ENCODE assay signal across 9 mouse cellular contexts in the genomic region with DNA sequence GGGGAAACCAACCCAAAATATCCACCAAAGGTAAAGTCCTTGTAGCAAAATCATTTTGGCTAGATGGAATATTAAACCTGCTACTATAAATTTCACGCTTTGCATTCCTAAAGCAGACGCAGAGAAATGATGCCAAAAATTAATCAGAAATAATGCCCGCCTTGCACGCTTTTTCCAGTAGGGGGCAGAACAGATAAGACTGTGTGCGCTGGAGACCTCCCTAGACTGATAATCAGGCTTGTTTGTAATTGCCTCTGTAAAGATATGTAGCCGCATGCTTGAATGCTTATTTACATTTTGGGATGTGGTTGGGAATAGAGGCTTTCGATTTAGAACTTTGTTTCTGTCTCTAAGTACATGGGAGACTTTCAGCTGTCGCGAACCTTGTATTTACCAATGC.
DNase-seq lines count a peak whose midpoint lies in the region; ATAC-seq and TF ChIP-seq lines count a peak whose summit lies in the region.
"Had no signal": no experiment of that assay in that cellular context is flagged by ENCODE, and none has a peak within 500 bp of the region (broad histone marks: within the 10 kb centered on the region; RNA-seq: fewer than 3 reads in every experiment).

No protein-coding gene starts in this region.

- intact Hi-C loops in heart, postnatal 36 days (cut with DNase I), result loop anchor here (1.0 to 5.0 kb wide), 2 partner anchors 468 to 594 kb away; no protein-coding TSS in a partner anchor

- H3K9me3 ChIP-seq in liver, embryonic 12.5 days (replicated peaks), result no peaks in the 10 kb centered on the region
- H3K9me3 ChIP-seq: limb, embryonic 15.5 days had no signal

- 46% methylated on average over 9 of the region's 9 CpGs for WGBS in liver, adult 2 months
- 42% methylated on average over 9 of the region's 9 CpGs for WGBS in liver, embryonic 12.5 days (ENCODE audit: insufficient replicate concordance)

- no peaks in the 10 kb centered on the region for H3K36me3 ChIP-seq in liver, adult 2 months (ENCODE audit: control insufficient read depth, insufficient read depth, low read length)
- no peaks in the 10 kb centered on the region for H3K36me3 ChIP-seq in liver, embryonic 12.5 days
- H3K36me3 ChIP-seq: limb, embryonic 15.5 days had no signal

- peak; percentile 47; the same call in 1 of the 2 replicates for TF ChIP-seq CTCF in liver, adult 2 months (IDR thresholded peaks at IDR 0.05; ENCODE audit: low read depth, low read length)

- no peak overlapping the region for H3K4me2 ChIP-seq in liver, embryonic 12.5 days
- H3K4me2 ChIP-seq: limb, embryonic 15.5 days had no signal

- TF ChIP-seq POLR2A in liver, adult 2 months (IDR thresholded peaks at IDR 0.05; ENCODE audit: extremely low read depth, insufficient read depth, low read length), result no peak

- ATAC-seq in CD4-positive, CD25-positive, alpha-beta regulatory T cell, adult 4 months, result no peak
- no peak for ATAC-seq in liver, embryonic 12.5 days
- ATAC-seq in megakaryocyte progenitor cell, adult 5-6 weeks (replicated peaks; ENCODE audit: poor library complexity), result peak; percentile 71

- H3K27me3 ChIP-seq in liver, adult 2 months (ENCODE audit: control insufficient read depth, insufficient read depth, low read length), result no peaks in the 10 kb centered on the region
- peaks cover 20% of the 10 kb centered on the region for H3K27me3 ChIP-seq in liver, embryonic 12.5 days (replicated peaks)

- H3K9ac ChIP-seq in liver, adult 2 months (ENCODE audit: low read depth, low read length), result no peak overlapping the region
- no peak overlapping the region for H3K9ac ChIP-seq in liver, embryonic 12.5 days
- H3K9ac ChIP-seq: limb, embryonic 15.5 days had no signal

- H3K27ac ChIP-seq in liver, adult 2 months (replicated peaks; ENCODE audit: insufficient read depth, low read depth, low read length), result no peak overlapping the region
- H3K27ac ChIP-seq in liver, embryonic 12.5 days, result no peak overlapping the region
- H3K27ac ChIP-seq: limb, embryonic 15.5 days had no signal

- no peak overlapping the region for H3K4me3 ChIP-seq in liver, adult 2 months (ENCODE audit: insufficient read depth, low read depth, low read length)
- H3K4me3 ChIP-seq in liver, embryonic 12.5 days, result no peak overlapping the region
- H3K4me3 ChIP-seq: limb, embryonic 15.5 days had no signal

- H3K79me2 ChIP-seq in liver, adult 2 months (ENCODE audit: control insufficient read depth, insufficient read depth, low read length), result no peaks in the 10 kb centered on the region

- peak; percentile 12 for DNase-seq in CD4-positive, CD25-positive, alpha-beta regulatory T cell, adult 2 months (ENCODE audit: low read depth, low spot score)
- no peak for DNase-seq in liver, adult 2 months (ENCODE audit: extremely low read depth, low read depth, low spot score)
- DNase-seq in cerebellum, adult 11-12 months, result peak; percentile 39
- peak; percentile 7 to 32 for DNase-seq in heart, postnatal 36 days
- DNase-seq in T-cell, adult 2 months (ENCODE audit: low spot score), result no peak

- H3K4me1 ChIP-seq in liver, adult 2 months (ENCODE audit: control insufficient read depth, insufficient read depth, low read length), result no peaks in the 10 kb centered on the region
- peaks cover 3% of the 10 kb centered on the region; the same call in 1 of the 2 replicates for H3K4me1 ChIP-seq in liver, embryonic 12.5 days

Comparison
In these comparisons a context has a peak if more than half of its experiments do, and no peak if none do; other contexts are left out.
1. DNase-seq: peak in CD4-positive, CD25-positive, alpha-beta regulatory T cell, adult 2 months (single experiment), cerebellum, adult 11-12 months (single experiment) and heart, postnatal 36 days (2 of 2); none in liver, adult 2 months (single experiment) and T-cell, adult 2 months (single experiment).